Mouse (Mus musculus) liver, adult (tissue): ENCODE measurements around the gene Rbfox1.

Experiments
- GATA4 ChIP-seq: IDR thresholded peaks from 2 replicates; pipeline ENCODE4 v1.6.1; 2014; ENCODE audit warnings: mild to moderate bottlenecking, low read length; ENCODE audit not compliant: insufficient replicate concordance

Gene Rbfox1

DNA sequence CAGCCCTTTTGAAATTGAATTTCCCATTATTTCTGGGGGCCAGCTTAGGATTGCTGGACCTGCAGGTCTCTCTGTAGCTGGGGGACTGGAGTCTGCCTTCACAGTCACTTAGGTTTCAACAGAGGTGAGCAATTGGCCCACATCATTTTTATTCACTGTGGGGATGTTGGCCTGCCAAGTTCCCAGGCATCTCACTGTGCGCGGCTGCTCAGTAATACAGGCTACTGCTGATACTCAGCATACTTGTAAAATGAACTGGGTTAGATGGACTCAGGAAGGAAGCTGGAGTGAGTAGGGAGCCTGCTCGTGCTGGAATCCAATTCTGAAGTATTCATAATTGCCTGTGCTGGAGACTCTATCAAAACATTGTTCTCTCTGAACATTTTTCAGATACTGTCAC, 1356.5 kb downstream of the Rbfox1 start:
- no peak for TF ChIP-seq GATA4

DNA sequence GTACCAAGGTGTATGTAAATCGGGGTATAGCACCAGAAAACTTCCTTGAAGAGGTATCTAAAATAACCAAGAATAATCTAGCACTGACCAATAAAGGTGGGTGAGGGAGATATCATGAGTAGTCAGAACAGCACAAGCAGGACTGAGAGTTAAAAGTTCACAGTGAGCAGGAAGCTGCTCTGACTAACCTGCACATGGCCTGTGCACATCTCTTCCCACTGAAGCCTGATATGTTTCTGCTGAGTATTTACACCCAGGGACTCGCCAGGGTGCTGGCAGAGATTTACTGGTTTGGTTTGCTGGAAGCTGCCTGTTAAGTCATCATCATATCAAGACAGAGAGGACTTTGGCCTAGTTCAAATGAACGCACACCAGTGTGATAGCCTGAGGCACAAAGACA, 1357.3 kb downstream of the Rbfox1 start:
- no peak for TF ChIP-seq GATA4

DNA sequence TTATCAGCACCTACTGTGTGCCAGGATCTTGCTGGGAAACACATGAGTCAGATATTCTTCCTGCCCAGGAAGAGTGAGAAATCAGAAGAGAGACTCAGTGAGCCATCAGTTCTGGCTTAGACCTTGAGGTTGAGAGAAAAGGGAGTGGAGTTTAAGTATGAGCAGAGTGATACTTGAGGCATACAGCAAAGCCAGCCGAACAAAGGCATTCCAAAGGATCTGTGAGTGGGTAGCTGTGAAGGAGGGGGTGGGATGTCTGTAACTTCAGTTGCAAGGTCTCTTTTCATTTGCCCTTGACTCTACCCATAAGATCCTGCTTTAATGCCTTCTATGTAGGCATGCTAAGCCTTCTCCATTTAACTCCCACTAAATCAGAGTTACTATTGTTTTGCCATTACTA, 1359.2 kb downstream of the Rbfox1 start:
- TF ChIP-seq GATA4: no peak

DNA sequence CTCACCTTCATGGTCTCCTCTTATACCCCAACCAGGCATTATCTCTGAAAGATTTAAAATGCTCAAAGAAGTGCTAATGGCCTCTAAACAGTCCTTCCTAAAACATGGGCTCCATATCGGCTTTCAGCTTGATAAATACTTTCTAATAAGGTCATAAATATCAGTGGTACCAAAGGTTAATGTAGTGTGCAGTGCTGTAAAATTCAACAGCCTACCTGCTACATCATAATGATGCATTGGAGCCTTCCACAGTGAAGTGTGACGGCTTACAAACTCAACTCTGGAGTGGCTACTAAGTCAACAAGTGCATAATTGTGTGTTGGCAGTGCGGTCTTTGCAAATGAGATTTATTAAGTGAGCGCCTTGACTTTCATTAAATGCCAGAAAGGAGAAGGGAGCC, 1366.5 kb downstream of the Rbfox1 start:
- no peak for TF ChIP-seq GATA4

DNA sequence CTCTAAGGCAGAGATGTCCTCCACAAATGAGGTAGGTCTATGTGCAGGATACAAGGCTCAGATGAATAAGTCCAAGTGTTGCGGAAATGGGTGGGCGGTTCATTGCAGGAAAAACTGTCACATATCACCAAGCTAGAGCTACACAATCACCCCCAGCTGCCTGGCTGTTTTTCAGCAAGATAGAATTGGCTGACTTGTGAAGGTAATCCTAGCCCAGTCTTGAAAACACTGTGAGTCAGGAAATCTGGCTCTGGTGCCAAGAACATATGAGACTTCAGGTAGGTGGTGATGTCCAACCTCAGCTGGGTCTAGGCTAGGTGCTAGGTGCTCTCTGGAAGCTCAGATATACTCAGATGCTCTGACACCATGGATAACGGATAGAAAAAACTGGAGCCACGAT, 1372.2 kb downstream of the Rbfox1 start:
- TF ChIP-seq GATA4: no peak

DNA sequence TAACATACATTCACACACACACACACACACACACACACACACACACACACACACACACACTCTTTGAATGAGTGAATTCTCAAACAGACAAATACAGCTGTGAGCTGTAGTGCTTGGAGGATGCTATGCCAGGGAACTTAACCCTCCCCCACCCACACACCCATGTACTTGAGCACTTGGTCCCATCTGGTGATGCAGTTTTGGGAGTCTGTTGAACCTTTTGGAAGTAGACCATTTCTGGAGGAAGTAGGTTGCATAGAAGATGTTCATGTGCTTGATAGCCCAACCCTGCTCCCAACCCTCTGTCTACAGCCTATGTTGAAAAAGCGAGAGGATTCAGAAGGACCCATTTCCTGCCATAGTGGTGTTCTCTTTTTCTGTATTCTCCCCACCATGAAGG, 1378.1 kb downstream of the Rbfox1 start:
- no peak for TF ChIP-seq GATA4

DNA sequence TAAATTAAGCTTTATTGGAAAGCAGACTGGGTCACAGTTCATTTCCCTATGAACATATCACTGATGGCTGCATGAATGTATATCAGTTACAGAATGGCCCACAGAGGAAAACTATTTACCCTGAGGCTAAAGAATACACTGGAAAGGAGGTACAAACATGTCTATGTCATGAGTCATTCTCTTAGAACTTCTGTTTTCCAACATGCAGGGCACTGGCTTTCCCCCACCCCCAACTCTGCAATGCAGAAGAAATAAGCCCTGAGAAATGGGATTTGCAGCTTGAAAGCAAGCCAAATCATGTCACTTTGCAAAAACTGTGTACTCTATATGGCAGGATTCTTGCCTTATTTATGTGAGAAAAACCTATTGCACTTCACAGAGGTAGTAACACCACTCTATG, 1380.6 kb downstream of the Rbfox1 start:
- TF ChIP-seq GATA4: no peak

DNA sequence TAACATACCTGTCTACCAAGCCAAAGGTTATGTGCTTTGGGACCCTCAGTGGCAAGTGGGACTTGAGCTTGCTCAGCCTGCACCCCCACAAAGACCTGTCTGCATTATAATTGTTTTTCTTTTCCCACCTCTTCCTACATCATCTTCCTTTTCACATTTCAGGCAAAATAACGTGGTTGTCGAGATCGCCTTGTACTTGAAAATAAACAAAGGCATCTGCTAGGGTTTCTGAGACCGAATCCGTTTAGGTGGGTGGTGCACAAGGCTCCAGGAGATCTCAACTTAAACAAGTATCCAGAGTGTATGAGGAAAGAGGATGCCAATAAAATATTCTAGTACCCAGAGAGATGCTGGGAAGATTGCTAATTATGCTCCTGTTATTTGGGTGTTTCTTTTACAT, 1390.3 kb downstream of the Rbfox1 start:
- TF ChIP-seq GATA4: no peak

DNA sequence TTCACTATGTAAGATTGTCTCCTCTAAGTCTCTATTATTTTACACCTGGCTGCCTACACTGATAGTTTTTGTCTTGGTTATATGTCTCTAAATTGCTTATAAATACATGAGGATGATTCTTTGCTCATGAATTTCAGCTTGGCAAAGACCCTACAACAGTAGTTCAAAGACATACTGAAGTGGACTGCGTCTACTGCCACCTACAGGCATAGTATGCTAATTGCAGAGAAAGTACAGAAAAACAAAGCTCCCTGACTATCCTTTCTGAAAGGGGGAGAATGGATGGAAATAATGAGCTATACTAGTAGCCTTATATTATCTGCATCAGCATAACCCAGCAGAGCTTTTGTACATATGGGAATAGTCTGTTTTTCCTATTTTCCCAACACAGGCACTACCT, 1390.7 kb downstream of the Rbfox1 start:
- no peak for TF ChIP-seq GATA4

DNA sequence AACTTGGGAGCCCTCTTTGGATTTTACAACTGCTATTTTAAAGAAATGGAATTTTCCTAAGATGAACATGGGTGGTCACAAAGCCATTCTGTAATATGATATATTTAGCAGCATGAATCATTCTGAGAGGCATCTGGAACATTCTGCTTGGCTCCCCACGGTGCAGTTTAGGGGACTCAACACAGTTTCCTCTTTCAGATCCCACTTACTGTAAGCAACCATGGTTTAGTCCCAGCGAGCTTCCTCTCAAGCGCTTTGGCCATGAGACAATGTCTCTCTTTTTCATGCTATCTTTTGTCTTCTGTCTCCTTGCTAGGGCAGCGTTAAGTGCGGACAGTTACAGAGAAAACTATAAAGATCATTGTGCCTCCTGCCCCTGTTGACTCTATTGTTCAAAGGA, 1394.4 kb downstream of the Rbfox1 start:
- TF ChIP-seq GATA4: no peak

DNA sequence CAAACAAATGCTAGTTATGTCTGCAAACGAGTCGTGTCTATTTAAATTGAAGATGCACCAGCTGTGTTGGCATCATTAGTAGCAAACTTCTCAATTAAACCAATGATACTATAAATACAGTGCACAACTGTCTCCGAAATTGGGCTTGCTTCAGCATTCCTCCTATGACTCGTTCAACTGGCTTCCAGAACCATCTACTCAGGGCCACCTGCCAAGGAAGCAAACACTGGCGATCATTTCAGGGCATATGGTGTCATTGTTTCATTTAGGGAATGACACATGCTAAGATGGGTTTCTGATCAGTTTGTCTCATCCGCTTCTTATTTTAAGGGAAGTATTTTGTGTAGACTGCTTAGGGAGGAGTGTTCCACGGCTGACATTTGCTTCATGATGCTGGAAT, 1397.1 kb downstream of the Rbfox1 start:
- TF ChIP-seq GATA4: no peak

DNA sequence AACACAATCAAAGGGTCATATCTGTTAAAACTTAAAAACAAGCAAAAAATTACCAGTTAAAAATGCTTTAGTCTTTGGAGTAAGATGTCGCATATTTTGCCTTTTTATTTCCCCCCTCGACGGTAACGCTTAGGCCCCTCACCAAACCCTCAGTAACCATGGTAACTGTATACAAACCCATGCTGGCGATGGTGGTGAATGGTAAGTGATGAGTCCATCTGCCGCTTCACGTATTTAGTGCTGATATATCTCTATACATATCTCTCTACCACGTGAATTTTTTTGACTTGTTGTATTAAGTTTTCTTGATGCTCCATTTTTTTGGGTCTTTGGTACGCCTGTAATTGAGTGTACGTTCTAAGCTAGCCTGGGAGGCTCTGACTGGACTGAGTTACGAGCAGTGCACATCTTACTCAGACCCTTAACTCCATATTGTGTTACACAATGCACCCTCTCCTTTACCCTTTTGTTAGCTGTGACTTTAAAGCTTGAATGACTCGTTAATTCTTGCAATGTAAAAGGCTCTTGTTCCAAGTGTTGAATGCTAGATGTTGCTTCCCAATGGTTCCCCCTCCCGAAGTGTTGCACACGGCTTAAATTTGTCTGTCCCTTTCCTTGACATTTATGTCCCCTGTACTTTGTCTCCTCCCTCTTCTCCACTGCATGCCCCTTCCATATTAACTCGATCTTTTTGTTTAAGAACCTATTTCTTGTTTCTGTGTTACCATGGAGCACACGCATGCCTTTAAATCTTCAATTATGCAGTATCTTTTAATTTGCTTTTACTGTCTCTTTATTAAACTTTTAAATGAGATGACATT, 1408.0 kb downstream of the Rbfox1 start:
- no peak for TF ChIP-seq GATA4

DNA sequence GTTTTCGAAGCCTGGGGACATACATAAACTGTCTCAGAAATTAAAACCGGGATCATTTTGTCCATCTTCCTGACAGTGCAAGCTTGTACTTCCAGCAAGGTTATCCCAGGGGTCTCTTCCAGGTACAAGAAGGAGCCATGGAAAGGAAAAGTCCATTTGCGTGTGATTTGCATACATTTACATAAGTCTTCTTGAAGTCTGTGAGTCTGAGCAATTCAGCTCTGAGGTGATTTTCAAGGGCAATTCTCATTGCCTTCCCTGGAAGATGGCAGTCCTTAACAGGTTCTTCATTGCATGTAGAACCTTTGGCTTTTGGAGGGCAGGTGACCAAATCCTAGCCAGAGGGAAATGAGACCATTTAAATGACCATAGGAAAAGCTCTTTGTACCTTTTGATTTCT, 1417.3 kb downstream of the Rbfox1 start:
- TF ChIP-seq GATA4: no peak

DNA sequence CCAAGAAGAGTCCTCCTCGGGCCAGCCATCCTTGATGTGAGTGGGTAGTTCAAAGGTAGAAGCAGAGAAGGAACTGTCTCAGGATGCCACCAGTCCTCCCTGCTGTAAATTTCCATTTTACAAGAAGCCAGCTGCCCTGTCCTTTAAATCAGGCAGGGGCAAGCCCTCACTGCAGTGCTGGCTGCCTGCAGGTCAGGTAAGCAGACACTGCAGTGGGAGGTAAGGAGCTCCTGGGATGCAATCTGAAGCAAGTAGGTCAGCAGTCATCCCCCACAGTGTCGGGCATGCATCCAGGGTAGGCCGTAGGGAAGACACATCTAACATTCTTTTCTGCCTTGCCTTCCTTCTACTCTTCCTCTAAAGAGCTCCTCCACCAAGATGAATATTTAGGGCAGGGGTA, 1444.0 kb downstream of the Rbfox1 start:
- TF ChIP-seq GATA4: no peak

DNA sequence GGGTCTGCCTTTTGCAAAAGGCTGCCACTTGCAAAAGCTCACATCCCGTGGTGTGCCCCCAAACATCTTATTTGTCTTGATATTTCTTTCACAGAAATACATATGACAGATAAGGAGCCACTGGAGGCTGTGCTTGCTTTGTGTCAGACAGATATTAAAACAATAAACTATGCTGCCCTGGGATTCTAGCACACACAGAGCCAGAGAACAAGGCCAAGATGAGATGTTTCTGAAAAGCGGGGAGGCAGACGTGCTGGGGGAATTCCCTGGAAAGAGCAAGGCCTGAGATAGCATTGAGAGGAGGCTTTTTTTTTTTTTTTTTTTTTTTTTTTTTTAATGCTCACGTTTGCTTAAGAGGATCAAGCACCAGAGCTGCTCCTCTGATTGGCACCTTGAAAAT, 1456.0 kb downstream of the Rbfox1 start:
- TF ChIP-seq GATA4: no peak

DNA sequence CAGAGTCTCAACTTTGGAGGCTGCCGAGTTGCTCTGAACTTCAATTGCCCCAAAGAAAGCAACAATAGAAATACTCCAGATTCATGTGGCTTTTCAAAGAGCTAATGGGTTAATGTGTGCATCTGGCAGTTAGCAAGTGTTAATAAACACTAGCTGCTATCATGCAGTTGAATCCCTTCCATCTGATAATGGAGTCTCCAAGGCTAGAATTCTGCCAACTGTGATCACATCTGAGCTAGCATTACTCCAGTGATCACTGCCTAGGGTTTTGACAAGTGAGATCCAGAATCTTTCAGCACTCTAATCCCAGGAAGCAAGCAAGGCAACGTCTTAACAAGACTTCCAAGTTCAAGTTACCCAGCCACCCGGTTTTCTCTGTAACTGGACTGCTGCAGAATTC, 1460.1 kb downstream of the Rbfox1 start:
- TF ChIP-seq GATA4: no peak

DNA sequence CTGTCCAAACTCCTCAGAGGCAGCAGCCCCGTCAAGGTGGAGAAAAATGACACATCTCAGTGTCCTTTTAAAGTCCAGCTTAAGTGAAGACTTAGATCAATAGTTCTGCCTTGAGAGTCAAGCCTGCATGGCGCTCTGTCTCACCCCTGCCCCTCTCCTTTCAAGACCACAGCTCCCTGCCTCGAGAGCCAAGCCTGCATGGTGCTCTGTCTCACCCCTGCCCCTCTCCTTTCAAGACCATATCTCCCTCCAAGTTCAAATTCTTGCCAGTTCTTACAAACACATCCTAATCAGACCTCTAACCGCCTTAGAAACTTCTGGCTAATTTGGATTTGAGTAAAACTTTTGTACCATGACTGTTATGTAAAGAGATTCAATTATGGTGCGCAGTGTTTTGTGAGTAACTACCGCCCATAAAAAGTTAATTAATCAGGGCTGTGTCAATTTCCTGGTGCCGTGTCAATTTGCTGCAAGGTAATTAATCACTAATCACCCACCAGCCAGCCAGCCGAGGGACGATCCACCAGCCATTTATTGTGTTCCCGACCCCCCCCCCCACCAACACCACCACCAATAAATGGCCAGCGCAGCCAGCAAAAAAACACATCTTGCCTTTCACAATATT, 1461.0 kb downstream of the Rbfox1 start:
- TF ChIP-seq GATA4: no peak
